Mouse (Mus musculus): ENCODE measurements around the gene Ccl27a.

Ccl27a gene

GRCm38 (mm10) chr4:41755338-41756305 is 18.4 kb downstream of the Ccl27a start, which contains the start of gene Sigmar1:
Gene Sigmar1, minus strand, starts transcription at chr4:41756157.
- peak; percentile 83 for DNase-seq (ENCODE audit: low read depth, low spot score)

GRCm38 (mm10) chr4:41754797-41755337 is 19.2 kb downstream of the Ccl27a start, which contains the start of gene Galt:
Gene Galt, plus strand, starts transcription at chr4:41755228.
- DNase-seq (ENCODE audit: low read depth, low spot score), result no peak

DNA sequence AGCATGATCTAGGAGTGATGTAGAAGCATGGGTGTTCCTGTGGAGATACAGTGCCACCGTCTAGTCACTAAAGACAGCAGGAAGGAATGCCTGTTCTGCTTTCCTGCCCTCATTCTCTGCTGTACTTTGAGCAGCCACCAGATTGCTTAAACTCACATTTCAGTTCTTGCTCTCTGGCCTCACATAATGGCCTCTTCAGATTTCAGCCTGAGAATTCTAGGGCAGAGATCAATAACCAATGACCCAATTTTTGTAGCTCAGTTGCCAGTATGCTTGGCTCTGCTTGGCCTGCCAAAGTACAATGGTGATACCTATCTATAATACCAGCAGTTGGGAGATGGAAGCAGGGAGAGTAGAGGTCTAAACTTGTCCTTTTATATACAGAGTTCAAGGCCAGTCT is 29.0 kb downstream of the Ccl27a start:
- no peak for DNase-seq (ENCODE audit: low read depth, low spot score)

- DNase-seq (ENCODE audit: low read depth, low spot score), result no peak
Observed at GRCm38 (mm10) chr4:41744131-41744530, 29.9 kb downstream of the Ccl27a start.

DNA sequence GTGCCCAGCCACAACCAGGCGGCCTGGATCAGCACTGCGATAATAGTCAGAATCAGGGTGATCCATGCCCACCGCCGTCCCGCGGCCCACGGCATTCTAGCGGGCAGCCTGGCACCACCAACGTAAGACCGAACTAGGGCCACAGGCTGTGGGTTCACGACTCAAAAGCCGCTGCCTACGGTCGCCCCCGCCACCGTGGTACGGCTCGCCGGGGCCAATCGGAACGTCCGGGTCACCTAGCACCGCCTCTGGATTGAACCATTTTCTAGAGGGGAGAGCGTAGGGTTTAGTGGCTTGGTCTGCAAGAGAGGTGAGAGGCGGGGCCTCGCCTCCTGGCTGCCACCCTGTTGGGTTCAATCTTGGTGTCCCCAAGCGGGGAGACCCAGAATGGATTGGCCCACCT is 32.9 kb downstream of the Ccl27a start:
- DNase-seq (ENCODE audit: low read depth, low spot score), result peak; percentile 91

GRCm38 (mm10) chr4:41740380-41741157 is 33.5 kb downstream of the Ccl27a start:
- DNase-seq (ENCODE audit: low read depth, low spot score), result no peak

DNA sequence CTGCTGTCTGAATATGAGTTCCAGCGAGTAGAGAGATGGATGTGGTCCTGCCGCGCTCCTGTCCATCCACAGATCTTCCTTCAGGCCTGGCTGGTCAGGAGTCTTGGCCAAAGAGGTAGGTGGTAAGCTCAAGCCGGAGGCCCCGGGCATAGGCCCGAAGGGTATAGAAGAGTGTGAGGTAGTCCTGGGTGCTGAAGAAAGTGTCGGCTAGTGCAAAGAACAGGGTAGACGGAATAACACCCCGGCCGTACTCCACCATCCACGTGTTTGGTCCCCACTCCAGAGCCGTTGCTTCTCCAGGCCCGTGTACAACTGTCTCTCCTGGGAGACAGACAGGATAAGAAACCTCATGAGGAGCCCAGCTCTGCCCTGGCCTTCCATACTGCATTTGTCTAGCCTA is 34.8 kb downstream of the Ccl27a start:
- DNase-seq (ENCODE audit: low read depth, low spot score), result no peak

GRCm38 (mm10) chr4:41738256-41738603 is 35.8 kb downstream of the Ccl27a start:
- no peak for DNase-seq (ENCODE audit: low read depth, low spot score)

DNA sequence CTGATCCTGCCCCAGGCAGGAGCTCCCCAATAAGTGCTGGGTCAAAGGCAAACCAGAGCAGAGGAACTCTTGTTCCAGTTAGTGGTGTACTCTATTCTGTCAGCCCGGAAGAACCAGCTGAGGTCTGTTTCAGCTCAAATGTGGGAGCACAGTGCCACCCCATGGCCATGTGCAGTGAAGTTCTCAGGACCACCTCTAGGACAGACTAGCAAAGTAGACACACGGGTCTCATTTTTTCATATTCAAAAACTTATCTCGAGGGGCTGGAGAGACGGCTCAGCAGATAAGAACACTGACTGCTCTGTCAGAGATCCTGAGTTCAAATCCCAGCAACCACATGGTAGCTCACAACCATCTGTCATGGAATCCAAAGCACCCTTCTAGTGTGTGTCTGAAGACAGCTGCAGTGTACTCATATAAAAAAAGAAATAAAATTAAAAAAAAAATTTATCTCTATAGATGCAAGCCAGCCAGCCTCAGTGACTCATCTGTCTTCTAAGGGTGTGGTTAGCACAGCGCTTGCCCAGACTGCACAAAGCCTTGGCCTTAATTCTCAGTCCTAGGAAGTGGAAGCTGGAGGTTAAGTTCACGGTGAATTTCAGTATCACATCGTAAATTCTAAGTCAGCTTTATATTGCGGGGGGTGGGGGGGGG is 36.3 kb downstream of the Ccl27a start:
- DNase-seq (ENCODE audit: low read depth, low spot score), result peak; percentile 62

GRCm38 (mm10) chr4:41731052-41731765 is 42.8 kb downstream of the Ccl27a start, which contains the start of gene Arid3c:
Gene Arid3c, minus strand, starts transcription at chr4:41731142.
- DNase-seq (ENCODE audit: low read depth, low spot score), result no peak

- no peak for DNase-seq (ENCODE audit: low read depth, low spot score)
Observed at GRCm38 (mm10) chr4:41726826-41727621, 47.0 kb downstream of the Ccl27a start.

- peak; percentile 91 for DNase-seq (ENCODE audit: low read depth, low spot score)
Observed at GRCm38 (mm10) chr4:41722918-41723351, 51.1 kb downstream of the Ccl27a start, which contains the start of gene Dctn3. Gene Dctn3, minus strand, starts transcription at chr4:41723170.

Measured in embryo, embryonic 11.5 days (tissue).